Mouse (Mus musculus): ENCODE measurements around the gene Klhl36.

Klhl36 gene

DNA sequence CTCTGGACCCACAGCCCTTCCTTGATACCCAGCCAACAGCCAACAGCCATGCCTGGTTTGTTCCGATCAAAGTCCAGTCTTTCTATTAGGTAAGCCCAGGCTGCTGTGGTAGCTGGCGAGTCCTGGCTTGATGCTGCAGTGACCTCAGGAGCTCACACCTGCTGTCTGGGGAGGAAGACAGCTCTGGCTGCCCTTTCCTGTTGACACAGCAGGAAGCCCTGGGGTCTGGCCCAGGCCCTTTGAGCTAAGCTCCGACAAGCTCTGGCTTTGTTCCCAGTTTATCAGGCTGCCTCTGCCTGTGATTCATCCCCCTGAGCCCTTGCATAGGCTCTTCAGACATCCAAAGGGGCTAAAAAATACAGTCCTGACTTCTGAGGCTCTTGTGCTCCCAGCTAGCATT, 23.5 kb downstream of the Klhl36 start:
- DNase-seq (ENCODE audit: low read depth), result no peak

- DNase-seq (ENCODE audit: low read depth), result peak; percentile 46
Measured at GRCm38 (mm10) chr8:119887130-119887529, 25.1 kb downstream of the Klhl36 start.

DNA sequence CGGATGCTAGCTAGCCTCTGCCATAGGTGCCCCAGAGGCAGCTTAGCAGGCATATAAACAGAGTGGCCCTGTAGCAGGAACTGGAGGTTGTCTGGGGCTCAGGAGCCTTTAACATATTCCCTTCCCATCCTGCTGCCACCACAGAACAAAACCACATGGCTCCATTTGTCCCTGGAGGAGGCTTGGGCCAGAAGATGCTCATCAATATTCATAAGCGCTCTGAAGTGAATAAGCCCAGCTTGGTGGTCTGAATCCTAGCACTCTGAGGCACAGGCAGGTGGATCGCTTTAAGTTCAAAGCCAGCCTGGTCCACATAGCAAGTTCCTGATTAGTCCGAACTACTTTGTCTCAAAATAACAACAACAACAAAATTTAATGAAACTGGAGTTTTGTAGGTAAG, 25.9 kb downstream of the Klhl36 start:
- DNase-seq (ENCODE audit: low read depth), result no peak

DNA sequence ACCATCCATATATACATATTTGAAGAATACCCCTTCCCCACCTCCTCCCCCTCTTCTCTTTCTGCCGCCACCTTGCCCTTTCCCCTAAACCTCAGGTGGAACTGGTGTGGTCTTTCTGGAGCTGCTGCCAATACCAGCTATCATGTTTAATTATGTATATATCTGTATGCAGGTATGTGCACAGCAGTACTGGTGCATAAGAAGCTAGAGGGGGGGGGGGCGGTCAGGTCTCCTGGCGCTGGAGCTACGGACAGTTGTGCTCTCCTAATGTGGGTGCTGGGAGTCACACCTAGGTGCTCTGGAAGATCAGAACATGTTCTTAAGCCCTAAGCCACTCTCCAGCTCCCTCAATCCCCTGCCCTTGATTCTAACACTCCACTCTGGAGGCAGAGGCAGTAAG, 35.0 kb downstream of the Klhl36 start:
- no peak for DNase-seq (ENCODE audit: low read depth)

- peak; percentile 57 for DNase-seq (ENCODE audit: low read depth)
Measured at GRCm38 (mm10) chr8:119897933-119898332, 35.9 kb downstream of the Klhl36 start.

DNA sequence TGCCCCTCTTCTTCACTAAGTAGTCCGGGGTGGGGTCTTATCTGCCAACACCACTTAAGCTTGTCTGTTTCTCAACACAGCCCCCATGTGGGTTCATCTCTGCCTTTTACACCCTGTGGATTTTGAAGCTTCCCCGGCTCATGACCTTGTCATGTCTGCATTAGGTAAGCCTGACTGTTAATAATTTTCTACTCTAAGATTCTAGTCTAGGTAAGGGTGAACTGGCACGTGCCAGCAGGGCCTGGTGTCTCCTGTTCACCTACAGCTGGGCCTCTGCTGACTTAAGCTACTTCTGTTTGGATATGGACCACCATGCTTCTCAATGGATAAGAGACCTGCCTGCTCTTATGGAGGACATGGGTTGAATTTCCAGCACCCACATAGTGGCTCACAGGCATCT, 39.3 kb downstream of the Klhl36 start:
- DNase-seq (ENCODE audit: low read depth), result no peak

DNA sequence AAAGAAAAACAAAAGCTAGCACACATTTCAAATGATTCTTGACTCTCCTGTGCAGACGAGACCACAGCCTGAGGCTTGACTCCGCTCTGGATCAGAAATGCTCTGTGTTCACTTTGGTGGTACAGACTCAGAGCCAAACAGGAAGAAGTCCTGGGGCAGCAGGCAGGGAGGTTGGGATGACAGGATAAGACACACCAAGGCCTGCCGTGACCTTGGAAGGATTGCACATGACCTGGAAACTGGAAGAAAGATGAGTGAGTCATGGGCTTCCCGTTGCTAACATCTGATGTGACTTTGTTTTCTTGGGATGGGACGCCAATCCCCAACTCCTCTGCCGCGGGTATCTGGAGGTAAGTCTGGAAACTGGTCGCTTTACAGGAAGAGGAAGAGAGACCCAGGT, 39.9 kb downstream of the Klhl36 start:
- DNase-seq (ENCODE audit: low read depth), result no peak

DNA sequence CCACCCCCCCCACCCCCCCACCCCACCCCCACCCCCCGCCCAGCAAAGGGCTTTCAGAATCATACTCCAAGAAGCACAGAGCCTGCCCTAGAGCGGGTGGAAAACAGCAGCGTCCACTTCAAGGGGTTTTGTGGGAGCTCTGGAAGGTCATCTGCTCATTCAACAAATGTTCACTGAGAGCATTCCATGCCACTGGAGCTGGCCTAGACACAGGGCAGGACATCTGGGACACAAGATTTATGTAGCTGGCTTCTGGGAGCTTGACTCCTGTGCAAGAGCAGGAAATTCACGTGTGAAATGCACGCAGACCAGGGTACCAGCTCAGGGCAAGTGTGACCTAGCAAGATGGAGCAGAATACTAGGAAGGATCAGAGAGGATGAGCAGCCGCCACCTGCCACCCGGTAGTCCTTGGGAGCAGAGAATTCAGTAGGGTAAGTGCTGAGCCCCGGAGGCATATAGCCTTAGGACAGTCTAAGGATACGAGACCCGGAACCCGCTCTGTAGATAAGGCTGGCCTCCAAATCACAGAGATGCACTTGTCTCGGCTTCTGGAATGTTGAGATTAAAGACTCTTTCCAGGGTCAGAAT, 42.4 kb downstream of the Klhl36 start:
- no peak for DNase-seq (ENCODE audit: low read depth)

DNA sequence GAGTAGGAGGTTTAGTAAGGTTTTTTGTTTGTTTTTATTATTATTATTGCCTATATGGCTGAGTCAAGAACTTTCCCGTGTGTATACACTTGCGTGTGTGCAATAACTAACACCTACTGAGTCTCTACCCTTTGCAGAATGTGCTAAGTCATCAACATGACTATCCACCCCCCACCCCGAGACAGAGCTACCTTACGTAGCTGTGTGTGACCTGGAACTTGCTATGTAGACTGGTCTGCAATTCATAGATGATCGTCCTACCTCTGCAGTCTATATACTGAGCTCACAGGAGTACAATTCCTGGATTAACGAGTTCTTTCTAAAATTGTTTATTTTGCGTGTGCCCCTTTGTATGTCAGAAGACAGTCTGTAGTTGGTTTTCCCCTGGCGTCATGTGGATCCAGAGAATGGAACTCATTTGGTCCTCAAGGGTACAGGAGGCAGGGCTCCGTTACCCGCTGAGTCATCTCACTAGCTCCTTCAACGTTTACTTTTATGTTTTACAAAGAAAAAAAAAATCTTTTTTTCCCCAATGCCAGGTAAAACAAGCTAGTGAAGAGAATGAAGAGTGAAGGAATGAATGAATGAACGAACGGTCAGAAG, 48.0 kb downstream of the Klhl36 start, which contains the start of gene Usp10:
Gene Usp10 (plus strand): TSS at position 417 of the 603 bp plus-strand sequence.
- no peak for DNase-seq (ENCODE audit: low read depth)

DNA sequence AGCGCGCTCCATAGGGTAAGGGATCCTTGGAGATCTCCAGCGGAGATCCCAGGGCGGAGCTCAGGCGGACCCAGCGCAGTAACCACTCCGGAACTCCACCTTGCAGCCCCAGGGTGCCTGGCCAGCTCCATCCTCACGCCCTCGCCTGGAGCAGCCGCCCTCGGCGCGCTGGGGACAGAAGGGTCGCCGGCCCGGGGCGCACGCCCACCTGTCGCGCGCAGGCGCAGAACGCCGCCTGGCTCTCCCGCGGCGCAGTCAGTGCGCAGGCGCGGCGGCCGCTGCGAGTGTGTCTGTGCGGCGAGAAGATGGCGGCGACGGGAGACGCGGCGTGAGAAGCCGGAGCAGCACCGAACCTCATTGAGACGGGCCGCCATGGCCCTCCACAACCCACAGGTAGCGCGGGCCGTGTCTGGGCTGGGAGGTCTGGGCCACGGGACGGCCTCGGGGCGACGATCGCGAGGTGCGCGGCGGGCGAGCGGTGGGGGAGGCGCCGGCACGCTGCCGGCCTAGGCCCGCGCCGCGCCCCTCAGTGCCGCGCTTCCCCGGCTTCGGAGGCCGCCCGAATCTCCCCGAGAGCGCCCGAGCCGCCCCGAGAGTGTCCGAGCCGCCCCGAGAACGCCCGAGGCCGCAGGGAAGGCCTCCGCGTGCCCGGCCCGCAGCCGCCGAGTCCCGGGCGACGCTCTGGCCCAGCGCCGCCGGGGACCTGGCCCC, 48.6 kb downstream of the Klhl36 start, which contains the start of gene Gm20388:
Gene Gm20388 (plus strand): TSS at position 295 of the 711 bp plus-strand sequence.
- peak; percentile 96 for DNase-seq (ENCODE audit: low read depth)

DNA sequence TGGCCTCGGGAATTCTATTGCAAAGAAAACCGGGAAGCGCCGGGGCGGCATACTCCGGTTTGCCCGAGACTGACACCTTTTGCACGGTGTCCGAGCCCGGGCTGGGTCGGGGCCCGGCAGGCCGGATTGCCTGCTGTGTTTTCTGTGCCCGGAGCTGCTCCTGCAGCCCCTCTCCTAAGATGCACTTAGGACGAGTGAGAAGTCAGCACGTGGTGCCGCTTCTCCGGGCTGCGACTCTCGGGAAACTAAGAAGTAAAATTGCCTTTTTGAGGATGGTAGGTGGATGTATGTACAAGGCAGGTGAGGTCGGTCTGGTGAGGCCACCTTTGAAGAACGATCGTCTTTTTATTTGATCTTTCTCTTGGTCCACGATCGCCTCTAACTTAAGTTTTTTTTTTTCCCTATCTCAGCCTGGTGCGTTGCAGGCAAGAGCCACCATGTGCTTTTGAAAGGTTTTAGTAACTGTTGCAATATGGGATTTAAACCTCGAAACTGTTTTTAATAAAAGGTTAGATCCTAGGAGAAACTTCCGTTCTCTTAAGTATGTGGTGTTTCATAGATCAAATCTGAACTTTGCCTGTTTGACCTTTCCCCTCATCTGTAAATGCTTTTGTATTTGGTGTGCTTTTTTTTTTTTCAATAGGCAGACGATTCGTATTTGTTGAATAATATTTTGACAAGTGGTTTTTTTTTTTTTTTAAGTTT, 49.3 kb downstream of the Klhl36 start:
- DNase-seq (ENCODE audit: low read depth), result no peak

DNA sequence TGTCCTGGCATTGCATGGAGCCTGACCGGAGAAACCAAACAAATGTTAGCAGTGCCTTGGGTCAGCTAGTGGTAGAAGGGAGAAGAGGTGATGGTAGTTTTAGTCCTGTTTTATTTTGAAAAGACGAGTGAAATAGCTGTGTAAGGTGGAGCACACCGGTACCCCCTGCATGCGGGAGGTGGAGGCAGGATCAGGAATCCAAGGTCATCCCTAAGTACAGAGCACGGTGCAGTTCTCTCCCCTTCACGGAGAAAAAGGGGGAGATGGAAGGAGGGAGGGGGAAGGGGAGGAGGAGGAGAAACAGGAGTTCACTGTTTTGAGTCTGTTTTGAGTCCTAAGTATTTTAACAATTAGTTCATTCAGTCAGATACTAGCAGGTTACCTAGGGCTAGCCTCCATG, 50.6 kb downstream of the Klhl36 start:
- no peak for DNase-seq (ENCODE audit: low read depth)

DNA sequence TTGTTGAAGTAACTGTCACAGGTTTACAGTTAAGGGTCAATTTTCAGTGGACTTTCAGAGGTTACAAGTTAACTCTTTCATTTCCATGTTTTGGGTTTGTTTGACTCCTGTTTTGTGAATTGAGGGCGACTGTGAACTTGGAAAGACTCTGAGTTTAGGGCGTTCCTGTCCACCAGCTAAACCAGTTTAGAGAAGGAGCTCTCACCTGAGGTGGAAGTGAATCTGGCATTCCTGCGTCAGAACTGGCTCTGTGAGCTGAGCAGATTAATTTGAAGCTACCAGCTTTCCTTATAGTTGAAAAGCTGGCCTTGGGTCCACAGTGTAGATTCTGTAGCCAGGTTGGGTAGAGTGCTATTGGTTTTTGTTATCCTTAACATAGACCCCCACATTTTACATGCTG, 51.1 kb downstream of the Klhl36 start:
- DNase-seq (ENCODE audit: low read depth), result no peak

- DNase-seq (ENCODE audit: low read depth), result peak; percentile 48
Measured at GRCm38 (mm10) chr8:119914161-119914560, 52.1 kb downstream of the Klhl36 start.

DNA sequence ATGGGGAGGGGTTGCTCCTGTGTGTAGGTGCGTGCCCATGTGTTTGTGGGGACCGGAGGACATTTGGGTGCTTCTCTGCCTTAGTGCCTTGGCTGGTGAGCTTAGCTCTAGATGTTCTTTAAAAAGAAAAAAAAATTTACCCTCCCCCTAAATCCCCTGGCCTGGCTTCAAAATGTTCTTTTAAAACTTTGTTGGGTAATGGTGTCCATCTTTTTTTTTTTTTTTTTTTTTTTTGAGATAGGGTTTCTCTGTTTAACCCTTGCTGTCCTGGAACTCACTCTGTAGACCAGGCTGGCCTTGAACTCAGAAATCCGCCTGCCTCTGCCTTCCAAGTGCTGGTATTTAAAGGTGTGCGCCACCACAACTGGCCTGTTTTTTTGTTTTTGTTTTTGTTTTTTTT, 53.2 kb downstream of the Klhl36 start:
- DNase-seq (ENCODE audit: low read depth), result no peak

- DNase-seq (ENCODE audit: low read depth), result no peak
Measured at GRCm38 (mm10) chr8:119916237-119916892, 54.3 kb downstream of the Klhl36 start.

GRCm38 (mm10) chr8:119917415-119917814, 55.3 kb downstream of the Klhl36 start:
- no peak for DNase-seq (ENCODE audit: low read depth)

DNA sequence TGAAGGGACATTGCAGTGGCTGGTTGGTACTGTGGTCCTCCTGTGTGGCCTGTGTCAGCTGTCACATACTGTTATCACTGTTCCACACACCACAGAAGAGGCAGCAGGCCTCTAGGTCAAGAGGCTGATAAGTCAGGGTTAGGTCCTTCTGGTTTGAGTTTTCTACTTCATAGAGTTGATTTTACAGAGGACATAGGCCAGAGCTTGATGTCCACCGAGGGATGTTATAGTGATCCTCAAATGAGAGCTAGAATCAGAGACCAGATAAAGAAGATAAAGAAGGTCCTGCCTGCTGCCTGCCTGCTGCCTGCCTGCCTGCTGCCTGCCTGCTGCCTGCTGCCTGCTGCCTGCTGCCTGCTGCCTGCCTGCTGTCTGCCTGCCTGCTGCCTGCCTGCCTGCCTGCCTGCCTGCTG, 56.1 kb downstream of the Klhl36 start:
- DNase-seq (ENCODE audit: low read depth), result no peak

DNA sequence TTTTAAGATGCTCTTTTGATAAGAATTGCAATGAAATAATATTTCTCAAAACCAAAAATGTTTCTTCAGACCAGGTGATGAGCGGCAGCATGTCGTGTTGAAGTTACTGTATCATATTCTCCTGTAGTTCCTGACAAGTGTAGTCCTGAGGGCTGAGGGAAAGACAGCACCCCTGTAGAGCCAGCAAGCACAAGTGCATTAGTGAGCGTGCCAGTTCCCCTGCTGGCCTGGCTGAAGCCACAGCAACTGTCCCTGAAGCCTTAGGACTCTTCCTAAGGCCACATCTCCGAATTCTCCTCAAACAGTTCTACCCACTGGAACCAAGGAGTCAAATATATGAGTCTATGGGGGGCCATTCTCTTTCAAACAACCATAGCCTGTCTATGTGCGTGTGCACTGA, 61.2 kb downstream of the Klhl36 start:
- DNase-seq (ENCODE audit: low read depth), result no peak

DNA sequence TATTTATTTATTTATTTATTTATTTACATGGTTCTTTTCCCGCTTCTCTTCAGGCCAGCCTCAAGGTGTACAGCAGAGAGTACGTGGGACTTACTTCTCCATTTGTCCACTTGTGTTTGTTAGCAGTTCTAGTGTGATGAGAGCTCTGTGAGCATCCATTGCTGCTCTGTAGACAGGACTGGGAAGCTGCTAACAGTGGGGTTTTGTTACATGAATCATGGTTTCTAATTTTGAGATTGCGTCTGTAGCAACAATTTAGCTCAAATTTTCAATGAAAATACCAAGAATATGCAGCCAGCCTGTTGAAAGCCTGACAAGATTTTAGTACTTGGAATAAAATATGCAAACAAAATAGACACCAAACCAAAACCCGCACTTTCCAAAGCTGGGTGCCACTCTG, 63.4 kb downstream of the Klhl36 start:
- DNase-seq (ENCODE audit: low read depth), result no peak

DNA sequence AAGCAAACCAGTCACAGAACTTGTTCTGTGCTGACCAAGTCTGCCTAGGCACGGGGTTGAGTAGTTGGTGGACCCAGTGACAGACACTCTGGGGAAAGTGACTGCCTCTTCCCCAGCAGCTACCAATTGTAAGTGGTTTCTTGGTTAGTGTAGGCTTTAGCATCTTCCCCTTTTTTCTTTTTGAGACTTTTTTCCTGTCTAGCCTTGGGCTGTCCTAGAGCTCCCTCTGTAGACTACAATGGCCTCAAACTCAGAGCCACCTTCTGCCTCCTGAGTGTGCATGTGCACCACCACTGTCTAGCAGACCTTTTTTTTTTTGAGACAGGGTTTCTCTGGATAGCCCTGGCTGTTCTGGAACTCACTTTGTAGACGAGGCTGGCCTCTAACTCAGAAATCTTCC, 64.4 kb downstream of the Klhl36 start:
- DNase-seq (ENCODE audit: low read depth), result peak; percentile 76

Measured in naive thymus-derived CD4-positive, alpha-beta T cell, adult 2 months (primary cell).